Mouse (Mus musculus): ENCODE measurements around the gene Ifitm2.

Ifitm2 gene

GRCm38 (mm10) chr7:140942341-140942740 lies 13.4 kb downstream of the Ifitm2 start:
- DNase-seq, result no peak

DNA sequence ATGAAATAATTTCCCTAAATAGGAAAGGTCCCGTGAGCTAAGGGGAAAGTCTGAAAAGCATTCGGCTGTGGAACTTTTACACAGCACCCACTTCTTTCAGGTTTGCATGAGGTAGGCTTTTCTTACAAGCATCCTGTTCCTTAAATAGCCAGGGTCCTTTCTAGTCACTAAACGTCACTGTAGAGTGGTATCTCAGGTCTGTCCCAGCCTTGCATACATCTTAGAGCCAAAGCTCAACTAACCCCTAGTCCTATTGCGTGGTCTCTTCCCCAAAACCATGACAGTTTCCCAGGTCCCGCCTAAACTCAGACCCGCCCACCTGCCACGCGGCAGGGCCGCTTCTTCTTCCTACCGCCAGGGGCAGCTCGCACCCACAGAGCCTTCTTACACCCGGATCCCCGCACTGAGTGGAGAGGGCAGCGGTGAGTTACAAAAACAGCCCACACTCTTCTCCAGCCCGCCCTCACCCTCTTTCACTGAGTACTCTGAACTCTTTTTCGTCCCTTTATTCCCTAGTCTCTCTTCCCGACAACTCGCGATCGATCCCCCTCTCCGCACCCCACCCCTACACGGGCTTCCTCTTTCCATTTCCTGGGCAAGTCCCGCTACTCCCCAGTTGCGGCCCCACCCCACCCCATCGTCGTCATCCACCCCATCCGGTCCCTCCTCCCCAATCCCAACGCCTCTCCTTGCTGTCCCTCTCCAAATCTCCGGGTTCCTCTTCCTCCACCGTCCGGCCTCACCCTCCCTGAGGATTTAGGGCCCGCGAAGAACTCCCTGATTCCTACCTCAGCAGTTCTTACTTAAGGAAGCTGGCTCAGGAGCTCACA lies 14.3 kb downstream of the Ifitm2 start, which contains the start of gene Pgghg:
TSS of gene Pgghg (plus strand) at position 170 of the 830 bp plus-strand sequence.
- peak; percentile 81 for DNase-seq

DNA sequence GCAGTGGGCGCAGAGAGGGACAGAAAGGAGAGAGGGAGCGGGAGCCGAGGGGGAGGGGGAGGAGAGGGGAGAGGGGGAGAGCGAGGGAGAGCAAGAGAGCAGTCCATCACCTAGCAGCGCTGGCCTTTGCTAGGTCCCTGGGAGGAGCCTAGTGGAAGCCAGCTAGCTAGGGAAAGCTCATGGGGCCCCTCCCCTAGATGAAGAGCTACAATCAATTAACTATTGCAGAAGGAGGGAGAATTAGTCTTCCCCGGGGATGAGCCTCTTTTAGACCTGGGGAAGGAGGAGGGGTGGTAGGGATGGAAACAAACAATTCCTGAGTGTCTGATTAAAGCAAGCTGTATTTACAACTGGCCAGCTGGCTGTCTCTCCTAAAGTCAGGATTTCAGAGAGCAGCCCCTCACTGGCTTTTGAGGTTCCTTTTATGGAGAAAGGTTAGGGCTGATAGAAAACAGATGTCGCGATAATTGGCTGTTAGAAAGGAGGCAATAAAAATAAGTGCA lies 16.1 kb downstream of the Ifitm2 start:
- DNase-seq, result no peak

GRCm38 (mm10) chr7:140938896-140939295 lies 16.9 kb downstream of the Ifitm2 start:
- no peak for DNase-seq

- DNase-seq, result peak; percentile 34
These were observed 17.4 kb downstream of the Ifitm2 start for GRCm38 (mm10) chr7:140938436-140938835.

GRCm38 (mm10) chr7:140927181-140927580 lies 28.6 kb downstream of the Ifitm2 start:
- DNase-seq, result no peak

- DNase-seq, result peak; percentile 12
These were observed 32.6 kb downstream of the Ifitm2 start for GRCm38 (mm10) chr7:140923070-140923775.

DNA sequence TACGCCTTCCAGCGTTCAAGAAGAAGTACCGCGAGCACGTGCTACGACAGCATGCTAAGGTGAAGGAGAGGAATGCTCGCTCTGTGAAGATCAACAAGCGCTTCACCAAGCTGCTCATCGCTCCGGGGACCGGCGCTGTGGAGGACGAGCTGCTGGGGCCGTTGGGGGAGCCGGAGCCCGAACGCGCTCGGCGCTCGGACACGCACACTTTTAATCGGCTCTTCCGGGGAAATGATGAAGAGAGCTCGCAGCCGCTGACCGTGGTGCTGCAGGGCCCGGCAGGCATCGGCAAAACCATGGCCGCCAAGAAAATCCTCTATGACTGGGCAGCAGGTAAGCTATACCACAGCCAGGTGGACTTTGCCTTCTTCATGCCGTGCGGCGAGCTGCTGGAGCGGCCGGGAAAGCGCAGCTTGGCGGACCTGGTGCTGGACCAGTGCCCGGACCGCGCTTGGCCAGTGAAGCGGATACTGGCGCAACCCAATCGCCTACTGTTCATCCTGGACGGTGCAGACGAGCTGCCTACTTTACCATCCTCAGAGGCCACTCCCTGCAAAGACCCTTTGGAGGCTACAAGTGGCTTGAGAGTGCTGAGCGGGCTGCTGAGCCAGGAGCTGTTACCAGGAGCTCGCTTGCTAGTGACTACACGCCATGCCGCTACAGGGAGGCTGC lies 33.3 kb downstream of the Ifitm2 start:
- no peak for DNase-seq

DNA sequence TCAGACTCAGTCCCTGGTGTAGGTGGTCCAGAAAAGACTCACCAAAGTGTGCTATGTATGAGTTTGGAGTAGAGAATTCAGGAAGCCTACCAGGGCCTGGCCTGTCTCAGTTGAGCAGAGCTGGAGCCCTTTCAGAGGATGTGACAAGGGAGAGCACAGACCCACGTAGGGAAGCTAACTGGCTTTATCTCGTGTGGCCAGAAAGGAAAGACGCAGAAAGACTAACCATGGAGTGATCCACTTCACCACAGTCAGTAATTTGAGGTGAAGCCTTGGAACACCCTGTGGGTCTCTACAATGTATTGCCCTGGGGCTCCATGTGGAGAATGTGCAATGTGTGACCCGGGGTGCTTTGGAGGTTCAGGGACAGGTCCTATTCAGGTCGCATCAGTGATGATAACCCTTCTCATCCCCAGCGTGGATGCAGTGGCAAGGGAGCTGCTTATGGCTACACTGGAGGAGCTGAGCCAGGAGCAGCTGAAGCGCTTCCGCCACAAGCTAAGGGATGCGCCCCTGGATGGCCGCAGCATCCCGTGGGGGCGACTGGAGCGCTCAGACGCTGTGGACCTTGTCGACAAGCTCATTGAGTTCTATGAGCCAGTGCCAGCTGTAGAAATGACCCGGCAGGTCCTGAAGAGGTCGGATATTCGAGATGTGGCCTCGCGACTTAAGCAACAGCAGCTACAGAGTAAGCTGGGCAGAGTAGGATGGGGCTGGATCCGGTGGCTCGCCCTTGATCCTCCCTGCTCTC lies 34.4 kb downstream of the Ifitm2 start:
- DNase-seq, result no peak

GRCm38 (mm10) chr7:140920418-140921029 lies 35.3 kb downstream of the Ifitm2 start, which contains the start of gene Nlrp6:
TSS of gene Nlrp6 (plus strand) at chr7:140920902.
- no peak for DNase-seq

DNA sequence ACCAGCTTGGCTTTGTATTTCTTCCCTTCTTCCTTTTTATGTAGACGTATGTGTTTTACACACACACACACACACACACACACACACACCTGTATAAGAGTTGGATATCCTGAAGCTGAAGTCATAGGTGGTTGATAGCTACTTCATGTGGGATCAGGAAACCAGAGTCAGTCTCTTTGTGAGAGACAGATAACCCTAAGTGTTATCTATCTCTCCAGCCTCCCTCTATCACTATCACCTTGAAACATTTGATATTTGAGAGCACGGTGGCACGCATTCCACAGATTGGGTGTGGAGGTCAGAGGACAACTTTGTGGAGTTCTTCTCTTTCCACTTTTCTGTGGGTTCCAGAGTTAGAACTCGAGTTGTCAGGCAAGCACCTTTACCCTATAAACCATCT lies 35.9 kb downstream of the Ifitm2 start:
- no peak for DNase-seq

DNA sequence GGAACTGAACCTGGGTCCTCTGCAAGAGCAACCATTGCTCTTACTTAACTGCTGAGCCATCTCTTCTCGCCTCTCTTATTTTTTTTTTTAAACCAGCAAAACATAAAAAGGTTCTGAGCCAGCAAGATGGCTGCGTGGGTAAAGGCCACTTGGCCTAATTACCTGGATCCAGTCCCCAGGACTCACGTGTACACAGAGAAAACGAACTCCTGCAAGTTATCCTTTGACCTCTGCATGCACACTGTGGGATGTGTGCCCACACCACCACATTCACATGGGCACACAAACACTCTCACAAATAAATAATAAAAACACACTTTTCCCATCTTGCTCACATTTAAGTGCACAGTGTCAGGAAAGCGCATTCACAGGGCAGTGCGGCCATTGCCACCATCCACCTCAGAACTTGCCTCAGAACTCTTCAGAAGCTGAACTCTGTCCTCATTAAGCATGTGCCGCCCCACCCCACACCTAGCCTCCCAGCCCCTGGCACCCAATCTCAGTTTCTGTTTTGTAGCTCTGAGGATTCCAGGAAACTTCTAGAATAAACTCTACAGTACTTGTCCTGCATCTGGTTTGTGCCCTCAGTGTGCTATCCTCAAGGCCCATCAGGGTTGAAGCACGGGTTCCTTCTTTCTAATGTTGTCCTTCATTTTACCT lies 41.6 kb downstream of the Ifitm2 start:
- no peak for DNase-seq

DNA sequence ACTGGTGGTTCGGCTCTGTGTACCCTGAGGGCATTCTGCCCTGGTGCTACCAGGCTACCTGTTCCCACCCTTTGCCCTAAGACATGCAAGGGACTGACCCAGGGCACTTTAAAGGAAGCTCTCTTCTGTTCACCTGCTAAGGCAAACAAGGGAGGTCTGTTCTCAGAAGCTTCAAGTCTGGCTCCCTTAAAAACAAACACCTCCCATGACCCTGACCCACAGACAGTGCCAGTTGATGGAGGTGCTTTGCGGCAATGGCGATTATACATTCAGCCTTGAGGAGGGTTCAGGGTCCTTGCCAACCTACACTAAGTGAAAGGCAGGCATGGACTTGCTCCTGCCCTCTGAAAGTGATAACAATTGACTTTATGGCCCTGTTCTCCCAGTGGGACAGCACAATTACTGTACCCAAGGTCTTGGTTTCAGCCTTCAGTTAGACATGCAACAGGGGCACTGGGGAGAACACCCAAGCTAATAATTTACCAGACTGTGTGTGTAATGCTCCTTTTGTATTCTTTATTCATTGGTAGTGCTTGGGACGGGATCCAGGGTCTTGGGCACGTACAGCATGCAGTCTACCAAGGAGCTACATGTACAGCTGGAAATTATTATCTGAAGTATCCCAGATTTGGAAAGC lies 42.8 kb downstream of the Ifitm2 start:
- DNase-seq, result no peak

GRCm38 (mm10) chr7:140912293-140912692 lies 43.5 kb downstream of the Ifitm2 start:
- DNase-seq, result no peak

DNA sequence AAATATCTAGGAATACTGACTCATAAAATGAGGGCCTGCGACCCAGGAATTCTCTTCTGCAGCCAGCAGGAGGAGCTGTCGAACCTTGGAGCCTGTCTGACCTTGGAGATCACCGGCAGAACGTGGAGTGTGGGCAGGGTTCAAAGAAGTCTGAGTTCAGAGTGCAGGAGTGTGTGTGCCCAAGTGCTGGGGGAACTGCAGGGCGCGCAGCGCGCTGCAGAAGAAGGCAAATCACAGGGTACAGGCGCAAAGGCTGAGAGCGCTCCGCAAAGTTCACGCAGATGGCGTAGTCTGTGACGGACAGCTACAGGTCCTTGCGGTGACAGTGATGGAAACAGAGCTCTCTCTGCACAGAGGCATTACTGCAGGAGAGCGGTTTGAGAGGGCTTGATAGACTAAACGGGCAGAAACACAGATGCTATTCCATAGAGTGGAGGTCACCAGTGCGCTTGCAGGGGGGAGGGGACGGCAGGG lies 47.1 kb downstream of the Ifitm2 start:
- peak; percentile 78 for DNase-seq

DNA sequence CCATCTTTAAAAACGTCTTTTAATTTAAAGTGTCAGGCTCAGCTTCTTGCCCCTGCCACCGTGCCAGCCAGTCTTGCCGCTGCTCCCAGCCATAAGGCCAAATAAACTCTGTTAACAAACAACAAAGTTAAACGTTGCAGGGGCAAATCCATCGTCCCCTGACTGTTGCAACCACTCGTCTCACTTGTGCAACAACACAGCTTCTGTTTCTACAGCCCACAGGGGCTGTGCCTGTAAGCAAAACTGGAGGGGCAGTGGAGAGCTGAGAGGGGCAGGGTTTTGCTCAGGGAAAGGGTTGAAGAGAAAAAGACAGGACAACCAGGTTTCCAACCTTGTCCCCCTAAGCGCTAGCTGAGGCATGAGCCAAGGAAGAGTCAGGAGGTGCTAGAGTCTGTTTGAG lies 47.6 kb downstream of the Ifitm2 start:
- DNase-seq, result no peak

DNA sequence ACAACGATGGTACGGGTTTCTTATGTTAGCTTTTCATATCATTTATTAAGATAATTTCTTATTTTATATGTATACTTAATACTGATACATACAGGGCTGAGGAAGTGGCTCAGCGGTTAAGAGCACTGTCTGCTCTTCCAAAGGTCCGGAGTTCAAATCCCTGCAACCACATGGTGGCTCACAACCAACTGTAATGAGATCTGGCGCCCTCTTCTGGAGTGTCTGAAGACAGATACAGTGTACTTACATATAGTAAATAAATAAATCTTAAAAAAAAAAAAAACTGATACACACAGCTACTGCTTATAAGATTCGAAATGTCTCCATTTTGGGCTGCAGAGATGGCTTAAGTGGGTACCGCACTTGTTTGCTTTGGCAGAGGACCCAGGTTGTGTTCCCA lies 48.1 kb downstream of the Ifitm2 start:
- no peak for DNase-seq

DNA sequence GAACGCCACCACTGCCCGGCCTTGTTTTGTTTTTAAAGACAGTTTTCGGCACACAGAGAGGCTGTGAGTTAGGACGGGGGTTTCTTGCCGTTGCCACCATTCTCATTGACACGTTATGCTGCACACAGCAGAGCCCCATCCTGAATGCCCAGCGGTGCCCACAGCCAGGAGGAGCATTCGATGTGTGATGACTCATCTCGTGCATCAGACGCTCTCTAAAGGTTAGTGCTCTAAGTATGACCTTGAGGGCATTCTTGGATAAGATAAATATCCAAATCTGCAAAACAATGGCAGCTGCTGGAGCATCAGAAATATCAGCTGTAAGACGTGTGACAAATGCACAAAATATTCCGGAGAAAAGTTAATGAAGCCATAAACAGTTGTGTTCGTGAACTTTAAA lies 48.7 kb downstream of the Ifitm2 start:
- no peak for DNase-seq

DNA sequence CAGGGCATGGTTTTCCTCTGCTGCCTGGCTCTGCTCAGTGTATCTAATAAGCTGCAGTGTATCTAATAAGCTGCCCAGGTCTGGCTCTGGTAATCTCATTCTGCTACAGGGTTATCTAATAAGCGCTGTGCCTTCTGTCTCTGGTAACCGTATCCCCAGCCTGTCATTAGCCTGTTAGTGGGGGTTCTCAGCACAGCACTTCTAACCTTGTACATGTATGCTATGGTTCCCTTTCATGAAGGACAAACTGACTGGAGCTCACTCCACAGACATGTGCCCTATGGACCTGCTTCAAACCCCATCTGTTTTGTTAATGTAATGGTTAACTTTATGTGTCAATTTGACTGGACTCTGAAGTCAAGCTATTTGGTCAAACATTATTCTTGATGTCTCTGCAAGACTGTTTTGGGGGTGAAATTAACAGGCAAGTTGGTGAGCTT lies 50.1 kb downstream of the Ifitm2 start:
- DNase-seq, result no peak

Measured in thymus, postnatal 25 days (tissue).